Mouse (Mus musculus): ENCODE data around the gene Hoxb2. TPM values are rescaled to one million over a fixed set of nuclear protein-coding genes. Genes with fewer than 3 reads are reported as not detected.

Gene Hoxb2
- polyA plus RNA-seq, 1 experiment: 22.8 TPM

- TF ChIP-seq POLR2A (IDR thresholded peaks at IDR 0.05; ENCODE audit: low read depth, low read length): no peak
- no peak for TF ChIP-seq CTCF (conservative IDR thresholded peaks at IDR 0.05; ENCODE audit: insufficient read depth, insufficient read length, low read depth, low read length)
- DNase-seq: no peak
- Histone ChIP-seq H3K4me3 (ENCODE audit: insufficient read depth, low read depth, low read length) (peak overlapping the region; percentile 56), H3K36me3 (ENCODE audit: control insufficient read depth, insufficient read depth, low read length) (no peaks in the 10 kb centered on the region), H3K27ac (ENCODE audit: insufficient read depth, low read depth, low read length) (peak overlapping the region; percentile 95), H3K27me3 (replicated peaks; ENCODE audit: control insufficient read depth, insufficient read depth, low read length) (no peaks in the 10 kb centered on the region), H3K4me1 (ENCODE audit: control insufficient read depth, insufficient read depth, low read length) (peaks cover 8% of the 10 kb centered on the region; the same call in 1 of the 2 replicates)
- WGBS: 22% methylated on average over 9 of the region's 9 CpGs
These were observed 4.5 kb downstream of the Hoxb2 start for GRCm38 (mm10) chr11:96354801-96355311.

- peaks cover 1% of the 10 kb centered on the region; the same call in 1 of the 2 replicates for H3K27me3 ChIP-seq (replicated peaks; ENCODE audit: control insufficient read depth, insufficient read depth, low read length)
- H3K4me3 ChIP-seq (ENCODE audit: insufficient read depth, low read depth, low read length): no peak overlapping the region
- 49% methylated on average over 5 of the region's 5 CpGs for WGBS
- H3K36me3 ChIP-seq (ENCODE audit: control insufficient read depth, insufficient read depth, low read length): no peaks in the 10 kb centered on the region
- no peaks in the 10 kb centered on the region for H3K4me1 ChIP-seq (ENCODE audit: control insufficient read depth, insufficient read depth, low read length)
- TF ChIP-seq POLR2A (IDR thresholded peaks at IDR 0.05; ENCODE audit: low read depth, low read length) (no peak), CTCF (conservative IDR thresholded peaks at IDR 0.05; ENCODE audit: insufficient read depth, insufficient read length, low read depth, low read length) (no peak)
- no peak overlapping the region for H3K27ac ChIP-seq (ENCODE audit: insufficient read depth, low read depth, low read length)
- DNase-seq: peak; percentile 67
These were observed 13.5 kb downstream of the Hoxb2 start for GRCm38 (mm10) chr11:96363807-96364206.

GRCm38 (mm10) chr11:96365441-96366091 lies 15.2 kb downstream of the Hoxb2 start, which contains the start of gene Hoxb1:
Gene Hoxb1, plus strand, starts transcription at chr11:96365752.
- H3K4me3 ChIP-seq (ENCODE audit: insufficient read depth, low read depth, low read length): peak within 1 kb of the TSS; percentile 14; the same call in 1 of the 2 replicates
- 58% methylated on average over 26 of the region's 26 CpGs for WGBS
- H3K27ac ChIP-seq (ENCODE audit: insufficient read depth, low read depth, low read length): no peak within 1 kb of the TSS

GRCm38 (mm10) chr11:96366092-96367041 lies 16.0 kb downstream of the Hoxb2 start:
- Histone ChIP-seq H3K4me3 (ENCODE audit: insufficient read depth, low read depth, low read length) (peak overlapping the region; percentile 14; the same call in 1 of the 2 replicates), H3K4me1 (ENCODE audit: control insufficient read depth, insufficient read depth, low read length) (no peaks in the 10 kb centered on the region), H3K27ac (ENCODE audit: insufficient read depth, low read depth, low read length) (no peak overlapping the region), H3K36me3 (ENCODE audit: control insufficient read depth, insufficient read depth, low read length) (no peaks in the 10 kb centered on the region), H3K27me3 (replicated peaks; ENCODE audit: control insufficient read depth, insufficient read depth, low read length) (peaks cover 1% of the 10 kb centered on the region; the same call in 1 of the 2 replicates)
- peak; percentile 52 for DNase-seq
- WGBS: 26% methylated on average over 47 of the region's 47 CpGs
- TF ChIP-seq POLR2A (IDR thresholded peaks at IDR 0.05; ENCODE audit: low read depth, low read length) (no peak), CTCF (conservative IDR thresholded peaks at IDR 0.05; ENCODE audit: insufficient read depth, insufficient read length, low read depth, low read length) (no peak)

More at GRCm38 (mm10) chr11:96365441-96366091, 15.2 kb downstream of the Hoxb2 start, which contains the start of gene Hoxb1:
- peaks cover 1% of the 10 kb centered on the region; the same call in 1 of the 2 replicates for H3K27me3 ChIP-seq (replicated peaks; ENCODE audit: control insufficient read depth, insufficient read depth, low read length)
- DNase-seq: no peak
- no peaks in the 10 kb centered on the region for H3K4me1 ChIP-seq (ENCODE audit: control insufficient read depth, insufficient read depth, low read length)
- TF ChIP-seq POLR2A (IDR thresholded peaks at IDR 0.05; ENCODE audit: low read depth, low read length) (no peak), CTCF (conservative IDR thresholded peaks at IDR 0.05; ENCODE audit: insufficient read depth, insufficient read length, low read depth, low read length) (no peak)
- no peaks in the 10 kb centered on the region for H3K36me3 ChIP-seq (ENCODE audit: control insufficient read depth, insufficient read depth, low read length)

GRCm38 (mm10) chr11:96367141-96367540 lies 16.8 kb downstream of the Hoxb2 start:
- no peak overlapping the region for H3K27ac ChIP-seq (ENCODE audit: insufficient read depth, low read depth, low read length)
- no peak for TF ChIP-seq CTCF (conservative IDR thresholded peaks at IDR 0.05; ENCODE audit: insufficient read depth, insufficient read length, low read depth, low read length)
- no peak for TF ChIP-seq POLR2A (IDR thresholded peaks at IDR 0.05; ENCODE audit: low read depth, low read length)

GRCm38 (mm10) chr11:96368686-96369085 lies 18.4 kb downstream of the Hoxb2 start:
- no peak overlapping the region for H3K4me3 ChIP-seq (ENCODE audit: insufficient read depth, low read depth, low read length)
- no peaks in the 10 kb centered on the region for H3K4me1 ChIP-seq (ENCODE audit: control insufficient read depth, insufficient read depth, low read length)
- WGBS: 95% methylated on average over 5 of the region's 5 CpGs
- TF ChIP-seq CTCF (conservative IDR thresholded peaks at IDR 0.05; ENCODE audit: insufficient read depth, insufficient read length, low read depth, low read length): no peak
- TF ChIP-seq POLR2A (IDR thresholded peaks at IDR 0.05; ENCODE audit: low read depth, low read length): no peak
- H3K36me3 ChIP-seq (ENCODE audit: control insufficient read depth, insufficient read depth, low read length): no peaks in the 10 kb centered on the region
- no peak overlapping the region for H3K27ac ChIP-seq (ENCODE audit: insufficient read depth, low read depth, low read length)
- DNase-seq: no peak
- peaks cover 1% of the 10 kb centered on the region; the same call in 1 of the 2 replicates for H3K27me3 ChIP-seq (replicated peaks; ENCODE audit: control insufficient read depth, insufficient read depth, low read length)

More at GRCm38 (mm10) chr11:96367141-96367540, 16.8 kb downstream of the Hoxb2 start:
- H3K4me3 ChIP-seq (ENCODE audit: insufficient read depth, low read depth, low read length): no peak overlapping the region
- WGBS: 88% methylated on average over 6 of the region's 6 CpGs
- no peak for DNase-seq
- H3K4me1 ChIP-seq (ENCODE audit: control insufficient read depth, insufficient read depth, low read length): no peaks in the 10 kb centered on the region
- peaks cover 1% of the 10 kb centered on the region; the same call in 1 of the 2 replicates for H3K27me3 ChIP-seq (replicated peaks; ENCODE audit: control insufficient read depth, insufficient read depth, low read length)
- H3K36me3 ChIP-seq (ENCODE audit: control insufficient read depth, insufficient read depth, low read length): no peaks in the 10 kb centered on the region

All from kidney, adult 2 months (tissue).